Mouse (Mus musculus): ENCODE measurements around the gene Ogfr. TPM values are rescaled to one million over a fixed set of nuclear protein-coding genes. Genes with fewer than 3 reads are reported as not detected.

Gene Ogfr
- polyA plus RNA-seq, 1 experiment from 2014 or later: 88.4 TPM

GRCm38 (mm10) chr2:180642555-180643260 lies 53.7 kb downstream of the Ogfr start, which contains the start of gene Tcfl5:
Tcfl5 (minus strand) TSS chr2:180642708.
- Histone ChIP-seq H3K9me3 (ENCODE audit: control insufficient read depth, low read length) (peaks cover 18% of the 10 kb centered on the region), H3K36me3 (replicated peaks; ENCODE audit: control insufficient read depth, insufficient read depth) (no peaks in the 10 kb centered on the region), H3K9ac (no peak within 1 kb of the TSS), H3K4me3 (replicated peaks; ENCODE audit: low read length) (peak within 1 kb of the TSS; percentile 33), H3K4me1 (replicated peaks; ENCODE audit: control insufficient read depth, insufficient read depth, low read length) (no peaks in the 10 kb centered on the region), H3K27ac (no peak within 1 kb of the TSS), H3K27me3 (ENCODE audit: control insufficient read depth, insufficient read depth, low read length) (peaks cover 52% of the 10 kb centered on the region), H3K4me2 (replicated peaks) (peak within 1 kb of the TSS; percentile 46)
- WGBS: 3% methylated on average over 49 of the region's 56 CpGs
- ATAC-seq (ENCODE audit: low FRiP score): no peak
- DNase-seq (ENCODE audit: low spot score): no peak

GRCm38 (mm10) chr2:180643626-180644025 lies 54.6 kb downstream of the Ogfr start:
- peaks cover 52% of the 10 kb centered on the region for H3K27me3 ChIP-seq (ENCODE audit: control insufficient read depth, insufficient read depth, low read length)
- no peak overlapping the region for H3K4me2 ChIP-seq (replicated peaks)
- peaks cover 18% of the 10 kb centered on the region for H3K9me3 ChIP-seq (ENCODE audit: control insufficient read depth, low read length)
- no peaks in the 10 kb centered on the region for H3K36me3 ChIP-seq (replicated peaks; ENCODE audit: control insufficient read depth, insufficient read depth)
- no peak overlapping the region for H3K27ac ChIP-seq
- H3K9ac ChIP-seq: no peak overlapping the region
- ATAC-seq (ENCODE audit: low FRiP score) (no peak), DNase-seq (ENCODE audit: low spot score) (no peak)
- no peak overlapping the region for H3K4me3 ChIP-seq (replicated peaks; ENCODE audit: low read length)
- no peaks in the 10 kb centered on the region for H3K4me1 ChIP-seq (replicated peaks; ENCODE audit: control insufficient read depth, insufficient read depth, low read length)

Other genes with a start within 250 kb of the Ogfr start
- gene Slco4a1, start 133.0 kb upstream of the Ogfr start, polyA plus RNA-seq (2014; fragmentation: Nextera tagmentation; extraction: Ambion mirVana): 1.4 and 2.2 TPM in 2 replicates
- 2.5 and 3.5 TPM in 2 replicates for gene Ntsr1, start 89.3 kb upstream of the Ogfr start, polyA plus RNA-seq (2014; fragmentation: Nextera tagmentation; extraction: Ambion mirVana)
- 35.4 and 38.2 TPM in 2 replicates for gene Mrgbp, start 7.9 kb upstream of the Ogfr start, polyA plus RNA-seq (2014; fragmentation: Nextera tagmentation; extraction: Ambion mirVana)
- gene Col9a3, start 8.5 kb downstream of the Ogfr start, polyA plus RNA-seq (2014; fragmentation: Nextera tagmentation; extraction: Ambion mirVana): 61.4 and 65.7 TPM in 2 replicates
- 0.87 and 0.99 TPM in 2 replicates for gene Tcfl5, start 53.5 kb downstream of the Ogfr start, polyA plus RNA-seq (2014; fragmentation: Nextera tagmentation; extraction: Ambion mirVana)
- gene Dido1, start 120.8 kb downstream of the Ogfr start, polyA plus RNA-seq (2014; fragmentation: Nextera tagmentation; extraction: Ambion mirVana): 26.6 and 27.1 TPM in 2 replicates
- gene Gid8, start 120.9 kb downstream of the Ogfr start, polyA plus RNA-seq (2014; fragmentation: Nextera tagmentation; extraction: Ambion mirVana): 56.3 and 56.7 TPM in 2 replicates
- gene Slc17a9, start 136.0 kb downstream of the Ogfr start, polyA plus RNA-seq (2014; fragmentation: Nextera tagmentation; extraction: Ambion mirVana): 0.16 and 0.37 TPM in 2 replicates
- 0.36 and 1.3 TPM in 2 replicates for gene Bhlhe23, start 187.7 kb downstream of the Ogfr start, polyA plus RNA-seq (2014; fragmentation: Nextera tagmentation; extraction: Ambion mirVana)